Mouse (Mus musculus) liver, embryonic 14.5 days (tissue): Measurements from ENCODE around the gene Drp2. TPM values are rescaled to one million over a fixed set of nuclear protein-coding genes. Genes with fewer than 3 reads are reported as not detected.

Source experiments
- ATAC-seq: fragments of 200-750 bp; cut with Nextera tagmentation; 2 replicates; pipeline ENCODE4 v1.8.0; 2017; ENCODE audit warnings: moderate number of reproducible peaks, mild to moderate bottlenecking, moderate library complexity; ENCODE audit not compliant: insufficient read depth
- DNase-seq, 3 experiments: peaks; one replicate each; pipeline ENCODE4 v3.0.0-alpha.2; 2012 to 2013; ENCODE audit warnings: low read depth in 3 of 3, low spot score in 3 of 3
- H3K27ac ChIP-seq: fragments of 300-500 bp; sonication (generic); 2 replicates; pipeline ENCODE4 v1.5.1; 2014; ENCODE audit warnings: moderate library complexity, mild to moderate bottlenecking, control low read depth, inconsistent platforms
- H3K27me3 ChIP-seq: fragments of 300-500 bp; sonication (generic); 2 replicates; pipeline ENCODE4 v1.6.1; 2014; ENCODE audit warnings: mild to moderate bottlenecking, low read length, moderate library complexity; ENCODE audit not compliant: control insufficient read depth, insufficient read depth
- H3K36me3 ChIP-seq: fragments of 300-500 bp; sonication (generic); replicated peaks from 2 replicates; pipeline ENCODE4 v1.6.1; 2014; ENCODE audit warnings: low read depth; ENCODE audit not compliant: control insufficient read depth, insufficient read depth
- H3K4me1 ChIP-seq, 2 experiments: fragments of 200-500 bp in 1 of 2; fragments of 300-500 bp in 1 of 2; sonication (generic) in 1 of 2; replicated peaks; 2 replicates each; pipeline ENCODE4 v1.6.1; 2012 to 2014; ENCODE audit warnings: antibody characterized with exemption in 1 of 2, inconsistent platforms in 1 of 2, low read length in 1 of 2; ENCODE audit not compliant: control insufficient read depth in 2 of 2, insufficient read depth in 2 of 2
- H3K4me2 ChIP-seq: fragments of 300-500 bp; sonication (generic); 2 replicates; pipeline ENCODE4 v1.6.1; 2014; ENCODE audit warnings: low read depth, mild to moderate bottlenecking, control low read depth, moderate library complexity
- H3K4me3 ChIP-seq, 2 experiments: fragments of 200-500 bp in 1 of 2; fragments of 300-500 bp in 1 of 2; sonication (generic) in 1 of 2; 2 replicates each; pipeline ENCODE4 v1.5.1; 2012 to 2014; ENCODE audit warnings: low read depth in 2 of 2, low read length in 2 of 2, mild to moderate bottlenecking in 2 of 2, control low read depth in 1 of 2, inconsistent platforms in 1 of 2, moderate library complexity in 1 of 2; ENCODE audit not compliant: insufficient read depth in 1 of 2
- H3K9ac ChIP-seq: fragments of 300-500 bp; sonication (generic); replicated peaks from 2 replicates; pipeline ENCODE4 v1.6.1; 2014; ENCODE audit warnings: mild to moderate bottlenecking, control low read depth, moderate library complexity
- H3K9me3 ChIP-seq: fragments of 300-500 bp; sonication (generic); 2 replicates; pipeline ENCODE4 v1.6.1; 2016; ENCODE audit warnings: low read length, mixed read lengths; ENCODE audit not compliant: control insufficient read depth
- CTCF ChIP-seq: IDR thresholded peaks from 2 replicates; pipeline ENCODE4 v1.5.1; 2016; ENCODE audit warnings: antibody characterized with exemption, low read depth, control low read depth
- EP300 ChIP-seq: IDR thresholded peaks from 2 replicates; pipeline ENCODE4 v1.6.1; 2016; ENCODE audit warnings: antibody characterized with exemption, low read depth
- WGBS: fragments of 180-500 bp; shearing (Covaris S2); extraction: QIAGEN DNeasy Blood & Tissue Kit; methylation state at CpG from one replicate; pipeline ENCODE4 v1.1.7; 2014; ENCODE audit not compliant: insufficient replicate concordance; 5-methylcytosine and 5-hydroxymethylcytosine counted together
- polyA plus RNA-seq, 2 experiments: library from polyadenylated mRNA; depleted of rRNA in 1 of 2; stranded (reverse) in 1 of 2; unstranded in 1 of 2; fragments of >200 nt; fragmentation: Nextera tagmentation in 1 of 2; extraction: Ambion mirVana in 1 of 2; gene quantifications; 2 replicates each; pipeline versions ENCODE4 v1.2.1 to v1.2.3; 2012 to 2014

The Drp2 gene
- 0.42 and 0.54 TPM in 2 replicates for polyA plus RNA-seq (2012; rRNA removed)
- polyA plus RNA-seq (2014; fragmentation: Nextera tagmentation; extraction: Ambion mirVana): 0.05 and 0.08 TPM in 2 replicates

- WGBS: 27% methylated on average over 15 of the region's 15 CpGs
- TF ChIP-seq EP300 (no peak), CTCF (no peak)
- H3K36me3 ChIP-seq: no peaks in the 10 kb centered on the region
- H3K9me3 ChIP-seq: no peaks in the 10 kb centered on the region
- peak within 1 kb of the TSS; percentile 22; the same call in 1 of the 2 replicates for H3K4me2 ChIP-seq
- ATAC-seq (no peak), DNase-seq (no peak)
- peak within 1 kb of the TSS in 1 of 2 experiments; percentile 24; a peak in 1 of 4 replicates for H3K4me3 ChIP-seq
- H3K27ac ChIP-seq: no peak within 1 kb of the TSS
- H3K9ac ChIP-seq: no peak within 1 kb of the TSS
- H3K4me1 ChIP-seq: no peaks in the 10 kb centered on the region
- no peaks in the 10 kb centered on the region for H3K27me3 ChIP-seq
Measured at GRCm38 (mm10) chrX:134403863-134404583, at the start of gene Drp2. Drp2 (plus strand) TSS chrX:134404551.

GRCm38 (mm10) chrX:134359336-134359735, 45.0 kb upstream of the Drp2 start:
- Histone ChIP-seq H3K4me1 (no peaks in the 10 kb centered on the region), H3K4me3 (no peak overlapping the region), H3K27me3 (no peaks in the 10 kb centered on the region), H3K4me2 (no peak overlapping the region), H3K27ac (no peak overlapping the region), H3K36me3 (peaks cover 2% of the 10 kb centered on the region), H3K9me3 (no peaks in the 10 kb centered on the region), H3K9ac (no peak overlapping the region)
- ATAC-seq: no peak
- 73% methylated on average over 4 of the region's 4 CpGs for WGBS
- no peak for DNase-seq
- TF ChIP-seq EP300: no peak
- no peak for TF ChIP-seq CTCF

GRCm38 (mm10) chrX:134362156-134362555, 42.2 kb upstream of the Drp2 start:
- no peaks in the 10 kb centered on the region for H3K4me1 ChIP-seq
- no peak overlapping the region for H3K4me2 ChIP-seq
- no peak overlapping the region for H3K27ac ChIP-seq
- no peak overlapping the region for H3K9ac ChIP-seq
- WGBS: 81% methylated on average over 4 of the region's 4 CpGs
- DNase-seq: no peak
- no peaks in the 10 kb centered on the region for H3K9me3 ChIP-seq
- peaks cover 2% of the 10 kb centered on the region for H3K36me3 ChIP-seq
- H3K27me3 ChIP-seq: no peaks in the 10 kb centered on the region
- ATAC-seq: no peak
- no peak overlapping the region for H3K4me3 ChIP-seq
- no peak for TF ChIP-seq CTCF
- no peak for TF ChIP-seq EP300

- no peak for DNase-seq
- no peak for ATAC-seq
- H3K4me1 ChIP-seq: no peaks in the 10 kb centered on the region
- H3K9me3 ChIP-seq: no peaks in the 10 kb centered on the region
- H3K4me2 ChIP-seq: no peak overlapping the region
- no peak overlapping the region for H3K9ac ChIP-seq
- no peak overlapping the region for H3K4me3 ChIP-seq
- TF ChIP-seq CTCF (no peak), EP300 (no peak)
- H3K36me3 ChIP-seq: peaks cover 2% of the 10 kb centered on the region
- no peak overlapping the region for H3K27ac ChIP-seq
- H3K27me3 ChIP-seq: no peaks in the 10 kb centered on the region
- WGBS: 50% methylated on average over 1 of the region's 1 CpGs
Measured at GRCm38 (mm10) chrX:134365421-134365820, 38.9 kb upstream of the Drp2 start.

GRCm38 (mm10) chrX:134366547-134366946, 37.8 kb upstream of the Drp2 start:
- Histone ChIP-seq H3K9me3 (no peaks in the 10 kb centered on the region), H3K4me2 (no peak overlapping the region), H3K27ac (no peak overlapping the region), H3K36me3 (peaks cover 2% of the 10 kb centered on the region), H3K27me3 (no peaks in the 10 kb centered on the region), H3K9ac (no peak overlapping the region), H3K4me3 (no peak overlapping the region), H3K4me1 (no peaks in the 10 kb centered on the region)
- no peak for TF ChIP-seq CTCF
- DNase-seq (no peak), ATAC-seq (no peak)
- WGBS: 68% methylated on average over 3 of the region's 3 CpGs
